Mouse (Mus musculus): ENCODE results near the gene Lpin2.

GRCm38 (mm10) chr17:71134441-71134955 is 47.9 kb upstream of the Lpin2 start:
- TF ChIP-seq E2F4 (IDR thresholded peaks at IDR 0.05; ENCODE audit: borderline replicate concordance, low read depth, low read length) (no peak), EP300 (IDR thresholded peaks at IDR 0.05; ENCODE audit: low read depth in 1 of 2, low read length in 2 of 2) (no peak), POLR2A (IDR thresholded peaks at IDR 0.05; ENCODE audit: control insufficient read depth in 1 of 2, insufficient read depth in 1 of 2, low read depth in 1 of 2, low read length in 2 of 2, poor library complexity in 1 of 2) (no peak), CHD1 (IDR thresholded peaks at IDR 0.05; ENCODE audit: low read depth, low read length) (no peak), CHD2 (IDR thresholded peaks at IDR 0.05; ENCODE audit: low read length) (no peak), POLR2AphosphoS5 (IDR thresholded peaks at IDR 0.05; ENCODE audit: borderline replicate concordance, low read depth, low read length) (no peak), CTCF (IDR thresholded peaks at IDR 0.05 in 2 of 3, conservative IDR thresholded peaks at IDR 0.05 in 1 of 3; ENCODE audit: control insufficient read depth in 1 of 3, insufficient read depth in 1 of 3, low read depth in 2 of 3, low read length in 3 of 3, poor library complexity in 1 of 3, severe bottlenecking in 1 of 3) (no peak), MAFK (IDR thresholded peaks at IDR 0.05; ENCODE audit: borderline replicate concordance, low read depth, low read length) (no peak), USF2 (IDR thresholded peaks at IDR 0.05; ENCODE audit: borderline replicate concordance in 1 of 2, insufficient read depth in 1 of 2, low read depth in 1 of 2, low read length in 2 of 2) (no peak)
